Mouse (Mus musculus): ENCODE measurements around the gene Habp2. TPM values are rescaled to one million over a fixed set of nuclear protein-coding genes. Genes with fewer than 3 reads are reported as not detected.

The Habp2 gene
- polyA plus RNA-seq, 1 experiment from 2014 or later: not detected

DNA sequence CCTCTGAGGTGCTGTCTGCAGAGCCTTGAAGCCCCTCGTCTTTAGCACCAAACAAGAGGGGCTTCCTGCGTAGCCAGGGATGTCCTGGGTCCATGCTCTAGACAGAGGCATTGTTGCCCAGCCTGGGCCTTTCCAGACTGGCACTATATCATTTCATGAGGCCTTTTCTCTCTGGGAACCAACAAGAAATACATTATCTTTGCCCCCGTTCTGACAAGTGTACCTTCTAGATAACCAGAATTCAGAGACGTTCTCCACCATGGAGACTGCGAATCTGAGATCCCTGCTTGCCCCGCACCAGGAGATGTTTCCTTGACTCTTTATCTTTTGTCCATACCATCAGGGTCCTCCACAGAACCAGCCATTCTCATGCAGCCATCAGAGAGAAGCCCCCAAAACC lies 32.7 kb downstream of the Habp2 start:
- H3K27me3 ChIP-seq (ENCODE audit: control insufficient read depth, insufficient read depth, low read length): no peaks in the 10 kb centered on the region
- H3K27ac ChIP-seq: no peak overlapping the region
- no peak overlapping the region for H3K4me3 ChIP-seq (replicated peaks; ENCODE audit: low read length)
- no peaks in the 10 kb centered on the region for H3K36me3 ChIP-seq (replicated peaks; ENCODE audit: control insufficient read depth, insufficient read depth)
- H3K4me1 ChIP-seq (replicated peaks; ENCODE audit: control insufficient read depth, insufficient read depth, low read length): peaks cover 16% of the 10 kb centered on the region
- DNase-seq (ENCODE audit: low spot score) (no peak), ATAC-seq (ENCODE audit: low FRiP score) (no peak)
- peak overlapping the region; percentile 36; the same call in 1 of the 2 replicates for H3K4me2 ChIP-seq (replicated peaks)
- WGBS: 90% methylated on average over 6 of the region's 6 CpGs
- no peaks in the 10 kb centered on the region for H3K9me3 ChIP-seq (ENCODE audit: control insufficient read depth, low read length)
- H3K9ac ChIP-seq: no peak overlapping the region

DNA sequence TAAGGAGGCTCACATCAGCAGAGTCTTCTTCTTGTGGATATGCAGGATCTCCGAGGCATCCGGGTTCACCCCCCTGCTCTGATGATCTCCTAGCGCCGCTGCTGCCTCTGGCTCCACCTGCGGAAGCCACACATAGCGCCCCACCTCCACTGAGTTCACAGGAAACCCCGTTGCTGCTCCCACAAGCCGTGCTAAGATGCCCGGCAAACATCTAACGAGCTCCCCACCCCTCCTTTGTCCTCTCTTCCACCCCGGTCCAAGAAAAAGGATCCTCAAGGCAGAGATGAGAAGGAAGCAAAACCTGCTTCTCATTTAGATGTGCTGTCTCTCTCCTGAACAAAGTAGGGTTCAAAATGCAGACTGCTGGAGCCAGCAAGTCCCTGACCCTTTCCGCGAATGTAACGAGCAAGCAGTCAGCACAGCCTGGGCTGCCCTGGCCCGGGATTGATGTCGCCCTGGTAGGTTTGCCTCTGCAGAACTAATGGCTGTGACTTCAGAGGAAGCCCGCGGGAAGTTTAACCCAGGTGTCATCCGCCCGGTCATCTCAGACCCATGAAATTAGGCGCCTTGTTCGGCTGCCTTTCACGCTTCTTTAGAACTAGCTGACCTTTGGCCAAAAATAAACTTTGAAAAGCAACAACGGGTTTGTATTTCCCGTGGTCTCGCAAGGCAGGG lies 33.4 kb downstream of the Habp2 start:
- Histone ChIP-seq H3K36me3 (replicated peaks; ENCODE audit: control insufficient read depth, insufficient read depth) (no peaks in the 10 kb centered on the region), H3K4me2 (replicated peaks) (peak overlapping the region; percentile 36), H3K9ac (peak overlapping the region; percentile 28; the same call in 1 of the 2 replicates), H3K9me3 (ENCODE audit: control insufficient read depth, low read length) (no peaks in the 10 kb centered on the region), H3K27ac (no peak overlapping the region), H3K4me3 (replicated peaks; ENCODE audit: low read length) (no peak overlapping the region), H3K4me1 (replicated peaks; ENCODE audit: control insufficient read depth, insufficient read depth, low read length) (peaks cover 16% of the 10 kb centered on the region), H3K27me3 (ENCODE audit: control insufficient read depth, insufficient read depth, low read length) (no peaks in the 10 kb centered on the region)
- no peak for ATAC-seq (ENCODE audit: low FRiP score)
- 25% methylated on average over 26 of the region's 26 CpGs for WGBS
- no peak for DNase-seq (ENCODE audit: low spot score)

DNA sequence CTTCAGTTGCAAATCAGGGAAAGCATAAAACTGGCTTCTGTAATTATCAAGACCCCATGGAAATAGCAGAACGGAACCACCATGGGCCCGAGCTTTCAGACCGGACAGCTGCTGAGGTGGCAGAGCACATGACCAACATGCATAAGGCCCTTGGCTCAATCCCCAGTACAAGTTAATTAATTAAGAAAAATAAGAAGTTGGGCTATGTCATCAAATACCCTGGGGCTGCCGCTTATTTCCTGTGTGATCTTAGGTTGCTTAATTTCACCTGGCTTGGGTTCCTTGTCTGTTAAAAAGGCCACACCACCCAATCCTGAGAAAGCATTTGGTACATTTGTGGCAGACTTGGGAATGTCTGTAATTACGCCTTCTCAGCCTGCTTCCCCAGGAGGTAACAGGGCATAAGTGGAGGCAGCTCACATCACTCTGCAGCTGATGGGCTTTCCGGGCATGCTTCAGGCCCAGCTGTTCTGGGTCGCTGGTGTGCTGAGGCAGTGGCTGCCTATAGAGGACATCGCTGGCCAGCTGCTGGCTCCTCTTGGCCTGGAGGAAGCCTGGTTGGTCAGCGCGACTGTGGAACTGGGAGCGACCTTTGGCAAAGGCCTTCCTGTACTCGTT lies 34.5 kb downstream of the Habp2 start:
- no peak overlapping the region for H3K27ac ChIP-seq
- H3K9me3 ChIP-seq (ENCODE audit: control insufficient read depth, low read length): no peaks in the 10 kb centered on the region
- WGBS: 70% methylated on average over 12 of the region's 12 CpGs
- no peaks in the 10 kb centered on the region for H3K27me3 ChIP-seq (ENCODE audit: control insufficient read depth, insufficient read depth, low read length)
- ATAC-seq (ENCODE audit: low FRiP score) (no peak), DNase-seq (ENCODE audit: low spot score) (no peak)
- no peaks in the 10 kb centered on the region for H3K36me3 ChIP-seq (replicated peaks; ENCODE audit: control insufficient read depth, insufficient read depth)
- H3K4me1 ChIP-seq (replicated peaks; ENCODE audit: control insufficient read depth, insufficient read depth, low read length): peaks cover 23% of the 10 kb centered on the region
- no peak overlapping the region for H3K4me2 ChIP-seq (replicated peaks)
- H3K9ac ChIP-seq: no peak overlapping the region
- H3K4me3 ChIP-seq (replicated peaks; ENCODE audit: low read length): no peak overlapping the region

DNA sequence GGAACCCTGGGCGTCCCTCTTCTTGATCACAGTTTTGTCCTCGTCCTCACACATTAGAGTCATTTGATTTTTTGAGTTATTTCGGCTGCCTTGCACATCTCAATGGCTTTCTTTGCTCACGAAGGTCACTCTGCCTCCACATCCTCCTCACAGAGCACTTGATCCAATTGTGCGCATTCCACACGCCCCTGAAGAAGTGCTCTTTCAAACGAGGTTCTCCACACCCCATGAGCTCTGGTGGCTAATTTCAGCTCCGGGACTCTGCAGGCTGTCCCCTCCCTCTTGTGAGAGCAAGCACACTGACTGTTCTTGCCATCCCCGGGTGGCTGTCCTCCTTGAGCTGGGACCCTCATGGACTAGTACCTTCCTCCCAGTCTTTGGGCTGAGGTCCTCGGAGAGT lies 38.7 kb downstream of the Habp2 start:
- H3K9me3 ChIP-seq (ENCODE audit: control insufficient read depth, low read length): no peaks in the 10 kb centered on the region
- DNase-seq (ENCODE audit: low spot score) (no peak), ATAC-seq (ENCODE audit: low FRiP score) (0 out of 2 replicates have a peak, but pooled peaks have one; percentile 8)
- H3K27me3 ChIP-seq (ENCODE audit: control insufficient read depth, insufficient read depth, low read length): no peaks in the 10 kb centered on the region
- H3K9ac ChIP-seq: no peak overlapping the region; the same call in 1 of the 2 replicates
- no peak overlapping the region for H3K4me2 ChIP-seq (replicated peaks)
- WGBS: 59% methylated on average over 10 of the region's 10 CpGs
- no peaks in the 10 kb centered on the region for H3K36me3 ChIP-seq (replicated peaks; ENCODE audit: control insufficient read depth, insufficient read depth)
- H3K4me3 ChIP-seq (replicated peaks; ENCODE audit: low read length): no peak overlapping the region
- no peak overlapping the region for H3K27ac ChIP-seq
- peaks cover 16% of the 10 kb centered on the region for H3K4me1 ChIP-seq (replicated peaks; ENCODE audit: control insufficient read depth, insufficient read depth, low read length)

DNA sequence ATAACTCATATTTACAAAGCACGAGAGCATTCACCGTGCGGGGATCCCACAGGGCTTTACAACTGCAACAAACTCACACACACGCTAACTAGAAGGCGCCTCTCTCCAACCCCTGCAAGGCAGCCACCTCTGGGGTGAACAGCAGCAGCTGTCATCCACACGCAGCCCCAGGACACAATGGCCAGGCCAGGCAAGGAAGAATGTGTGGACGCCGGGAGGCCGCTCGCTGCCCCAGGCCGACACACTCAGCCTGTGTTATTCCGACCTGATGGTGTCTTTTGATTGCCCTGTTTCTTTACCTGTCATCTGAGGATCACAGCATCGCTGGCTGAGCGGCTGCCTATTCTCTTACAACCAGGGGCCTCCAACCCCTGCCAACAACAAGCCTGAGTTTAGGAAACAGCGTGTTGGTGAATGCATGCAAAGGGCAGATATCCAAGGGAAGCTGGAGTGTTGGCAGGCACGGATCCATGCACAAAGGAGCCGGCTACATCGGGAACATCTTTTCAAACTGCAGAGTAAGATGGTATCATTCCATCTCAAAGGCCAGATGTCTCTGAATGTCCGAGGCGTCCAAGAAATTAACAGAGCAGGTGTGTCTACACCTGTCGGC lies 39.4 kb downstream of the Habp2 start:
- H3K4me1 ChIP-seq (replicated peaks; ENCODE audit: control insufficient read depth, insufficient read depth, low read length): peaks cover 9% of the 10 kb centered on the region
- no peak overlapping the region for H3K4me3 ChIP-seq (replicated peaks; ENCODE audit: low read length)
- WGBS: 39% methylated on average over 21 of the region's 21 CpGs
- no peaks in the 10 kb centered on the region for H3K36me3 ChIP-seq (replicated peaks; ENCODE audit: control insufficient read depth, insufficient read depth)
- H3K4me2 ChIP-seq (replicated peaks): no peak overlapping the region
- H3K9me3 ChIP-seq (ENCODE audit: control insufficient read depth, low read length): no peaks in the 10 kb centered on the region
- ATAC-seq (ENCODE audit: low FRiP score) (no peak), DNase-seq (ENCODE audit: low spot score) (no peak)
- no peak overlapping the region; the same call in 1 of the 2 replicates for H3K9ac ChIP-seq
- no peaks in the 10 kb centered on the region for H3K27me3 ChIP-seq (ENCODE audit: control insufficient read depth, insufficient read depth, low read length)
- no peak overlapping the region for H3K27ac ChIP-seq

DNA sequence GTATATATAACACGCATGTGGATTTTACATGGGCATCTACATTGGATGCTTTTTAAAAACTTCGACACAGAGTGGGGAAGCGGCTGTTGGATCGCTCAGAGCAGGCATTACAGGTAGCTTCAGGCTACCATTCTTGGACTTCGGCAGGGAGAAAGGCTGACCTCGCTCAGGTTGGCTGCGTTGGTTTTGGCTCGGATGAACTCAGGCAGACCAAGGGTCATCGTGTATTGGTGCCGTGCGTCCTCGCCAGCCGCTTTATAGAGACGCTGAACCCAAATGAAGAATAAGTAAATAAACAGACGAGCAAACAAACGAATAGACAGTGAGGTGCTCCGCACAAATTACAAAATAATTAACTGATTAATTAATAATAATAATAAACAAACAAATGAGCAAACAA lies 49.4 kb downstream of the Habp2 start:
- H3K27me3 ChIP-seq (ENCODE audit: control insufficient read depth, insufficient read depth, low read length): no peaks in the 10 kb centered on the region
- DNase-seq (ENCODE audit: low spot score): no peak
- H3K36me3 ChIP-seq (replicated peaks; ENCODE audit: control insufficient read depth, insufficient read depth): no peaks in the 10 kb centered on the region
- H3K27ac ChIP-seq: no peak overlapping the region
- no peaks in the 10 kb centered on the region for H3K4me1 ChIP-seq (replicated peaks; ENCODE audit: control insufficient read depth, insufficient read depth, low read length)
- 95% methylated on average over 17 of the region's 17 CpGs for WGBS
- no peak overlapping the region for H3K9ac ChIP-seq
- H3K4me2 ChIP-seq (replicated peaks): no peak overlapping the region
- H3K9me3 ChIP-seq (ENCODE audit: control insufficient read depth, low read length): no peaks in the 10 kb centered on the region
- H3K4me3 ChIP-seq (replicated peaks; ENCODE audit: low read length): no peak overlapping the region
- no peak for ATAC-seq (ENCODE audit: low FRiP score)

DNA sequence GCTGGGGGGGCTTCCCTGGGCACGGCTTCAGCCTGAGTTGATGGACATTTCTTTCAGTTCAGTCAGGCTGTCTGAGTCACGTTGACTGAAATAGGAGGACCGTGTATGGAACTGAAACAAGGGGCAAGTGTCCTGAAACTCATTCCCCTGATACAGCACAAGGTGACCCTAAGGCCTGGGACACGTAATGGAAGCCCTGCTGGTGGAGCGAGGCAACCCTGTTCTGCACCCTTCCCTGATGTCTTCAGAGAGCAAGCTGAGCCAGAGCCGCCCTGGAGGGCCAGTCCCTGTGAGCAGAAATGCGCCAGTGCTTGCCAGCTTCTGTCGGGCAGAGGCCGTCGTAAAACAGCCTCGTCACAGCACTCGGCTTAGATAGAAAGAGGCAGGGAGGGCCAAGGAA lies 49.9 kb downstream of the Habp2 start:
- Histone ChIP-seq H3K9ac (no peak overlapping the region), H3K27ac (no peak overlapping the region), H3K27me3 (ENCODE audit: control insufficient read depth, insufficient read depth, low read length) (no peaks in the 10 kb centered on the region), H3K4me2 (replicated peaks) (no peak overlapping the region), H3K36me3 (replicated peaks; ENCODE audit: control insufficient read depth, insufficient read depth) (no peaks in the 10 kb centered on the region), H3K4me3 (replicated peaks; ENCODE audit: low read length) (no peak overlapping the region), H3K4me1 (replicated peaks; ENCODE audit: control insufficient read depth, insufficient read depth, low read length) (no peaks in the 10 kb centered on the region), H3K9me3 (ENCODE audit: control insufficient read depth, low read length) (no peaks in the 10 kb centered on the region)
- DNase-seq (ENCODE audit: low spot score) (no peak), ATAC-seq (ENCODE audit: low FRiP score) (no peak)
- WGBS: 77% methylated on average over 12 of the region's 12 CpGs

DNA sequence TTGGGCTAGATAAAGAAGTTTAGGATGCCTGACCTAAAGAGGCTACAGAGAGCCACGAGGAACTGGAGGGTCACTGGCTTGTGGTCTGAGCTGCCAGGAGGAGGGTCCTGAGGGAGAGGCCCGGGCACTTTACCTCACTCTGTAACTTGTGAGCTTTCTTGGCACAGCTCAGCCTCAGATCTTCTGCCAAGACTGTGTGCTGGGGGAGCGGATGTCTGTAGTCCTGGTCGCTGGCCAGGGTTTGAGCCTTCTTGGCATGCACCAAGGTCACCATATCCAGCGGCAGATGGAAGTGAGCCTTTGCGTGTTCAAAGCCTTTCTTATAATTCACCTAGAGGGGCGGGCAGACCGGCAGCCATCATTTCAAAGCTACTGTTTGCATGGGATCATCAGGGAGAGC lies 55.1 kb downstream of the Habp2 start:
- H3K36me3 ChIP-seq (replicated peaks; ENCODE audit: control insufficient read depth, insufficient read depth): no peaks in the 10 kb centered on the region
- peak; percentile 67 for DNase-seq (ENCODE audit: low spot score)
- H3K4me1 ChIP-seq (replicated peaks; ENCODE audit: control insufficient read depth, insufficient read depth, low read length): peaks cover 11% of the 10 kb centered on the region; the same call in 1 of the 2 replicates
- WGBS: 76% methylated on average over 8 of the region's 8 CpGs
- H3K9ac ChIP-seq: no peak overlapping the region
- no peaks in the 10 kb centered on the region for H3K27me3 ChIP-seq (ENCODE audit: control insufficient read depth, insufficient read depth, low read length)
- no peak overlapping the region for H3K4me2 ChIP-seq (replicated peaks)
- no peak for ATAC-seq (ENCODE audit: low FRiP score)
- no peaks in the 10 kb centered on the region for H3K9me3 ChIP-seq (ENCODE audit: control insufficient read depth, low read length)
- no peak overlapping the region for H3K27ac ChIP-seq
- no peak overlapping the region for H3K4me3 ChIP-seq (replicated peaks; ENCODE audit: low read length)

DNA sequence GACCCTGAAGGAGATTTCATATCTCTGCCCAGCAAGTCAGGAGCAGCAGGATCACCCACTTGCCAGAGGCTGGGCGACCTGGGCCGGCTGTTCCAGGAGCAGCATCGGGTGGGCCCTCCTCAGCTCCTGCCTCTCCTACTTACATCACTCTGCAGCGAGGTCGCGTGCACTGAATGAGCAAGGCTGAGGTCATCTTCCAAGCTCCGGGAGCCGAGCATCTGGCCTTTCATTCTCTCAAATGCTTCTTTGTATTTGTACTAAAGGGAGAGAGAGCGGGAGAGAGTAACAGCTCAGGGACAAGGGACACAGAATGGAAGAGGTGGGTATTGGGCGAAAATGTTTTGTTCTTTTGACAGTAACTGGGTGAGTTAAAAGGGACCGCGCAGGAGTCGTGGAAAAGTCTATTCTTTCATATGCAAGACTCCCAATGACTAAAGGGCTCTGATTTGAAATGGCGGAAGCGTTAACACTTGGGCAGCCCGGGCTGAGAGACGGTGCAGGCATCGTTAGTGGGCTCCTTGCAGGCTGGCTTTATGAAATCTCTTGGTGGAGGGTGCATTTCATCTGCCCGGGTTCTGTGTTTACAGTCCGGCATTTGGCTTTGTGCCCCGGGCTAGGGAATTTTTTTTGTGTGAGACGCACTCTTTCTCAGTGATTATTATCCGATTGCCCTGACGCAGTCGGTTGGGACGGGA lies 57.1 kb downstream of the Habp2 start:
- DNase-seq (ENCODE audit: low spot score): peak; percentile 39
- Histone ChIP-seq H3K4me3 (replicated peaks; ENCODE audit: low read length) (no peak overlapping the region), H3K9me3 (ENCODE audit: control insufficient read depth, low read length) (no peaks in the 10 kb centered on the region), H3K9ac (peak overlapping the region; percentile 3), H3K27ac (no peak overlapping the region), H3K36me3 (replicated peaks; ENCODE audit: control insufficient read depth, insufficient read depth) (no peaks in the 10 kb centered on the region), H3K4me1 (replicated peaks; ENCODE audit: control insufficient read depth, insufficient read depth, low read length) (peaks cover 11% of the 10 kb centered on the region; the same call in 1 of the 2 replicates), H3K27me3 (ENCODE audit: control insufficient read depth, insufficient read depth, low read length) (no peaks in the 10 kb centered on the region), H3K4me2 (replicated peaks) (peak overlapping the region; percentile 28)
- peak; percentile 51; the same call in 1 of the 2 replicates for ATAC-seq (ENCODE audit: low FRiP score)
- WGBS: 19% methylated on average over 26 of the region's 26 CpGs

Measured in hindbrain, embryonic 14.5 days (tissue).